Mouse (Mus musculus) central nervous system, embryonic 11.5 days (tissue): ENCODE measurements around the gene Edc3. TPM values are rescaled to one million over a fixed set of nuclear protein-coding genes. Genes with fewer than 3 reads are reported as not detected.

Experiments used
- polyA plus RNA-seq: library from polyadenylated mRNA; depleted of rRNA; stranded (reverse); fragments of >200 nt; gene quantifications from 2 replicates; pipeline ENCODE4 v1.2.3, GENCODE M21; 2012; rRNA removed

Gene Edc3
- polyA plus RNA-seq = 14.4 and 21.7 TPM in 2 replicates

GRCm38 (mm10) chr9:57708068-57708719 lies at the start of gene Edc3:
TSS of gene Edc3 (plus strand) at chr9:57708540.

GRCm38 (mm10) chr9:57683520-57683919 lies 24.8 kb upstream of the Edc3 start, which contains the start of gene Cyp1a2:
TSS of gene Cyp1a2 (minus strand) at chr9:57683703.

GRCm38 (mm10) chr9:57687751-57688150 lies 20.6 kb upstream of the Edc3 start, which contains the start of gene Cyp1a1:
TSS of gene Cyp1a1 (plus strand) at chr9:57687928.

GRCm38 (mm10) chr9:57765364-57766351 lies 57.3 kb downstream of the Edc3 start, which contains the start of gene Clk3:
TSS of gene Clk3 (minus strand) at chr9:57765860.

Other genes starting within 250 kb of the Edc3 start
- 47.3 and 47.6 TPM in 2 replicates for gene Scamp5, start 240.5 kb upstream of the Edc3 start, polyA plus RNA-seq
- gene Rpp25, start 204.5 kb upstream of the Edc3 start, polyA plus RNA-seq = 3.3 and 4.3 TPM in 2 replicates
- gene Cox5a, start 187.3 kb upstream of the Edc3 start, polyA plus RNA-seq = 182 and 251 TPM in 2 replicates
- gene Fam219b, start 171.0 kb upstream of the Edc3 start, polyA plus RNA-seq = 12.3 and 20.8 TPM in 2 replicates
- gene Mpi, start 155.8 kb upstream of the Edc3 start, polyA plus RNA-seq = 62.6 and 65.6 TPM in 2 replicates
- 37.6 and 48.1 TPM in 2 replicates for gene Scamp2, start 147.6 kb upstream of the Edc3 start, polyA plus RNA-seq
- 21.0 and 22.8 TPM in 2 replicates for gene Ulk3, start 119.1 kb upstream of the Edc3 start, polyA plus RNA-seq
- gene Cplx3, start 102.3 kb upstream of the Edc3 start, polyA plus RNA-seq = 0.80 and 1.7 TPM in 2 replicates
- gene Lman1l, start 87.8 kb upstream of the Edc3 start, polyA plus RNA-seq = 0.05 and 0.06 TPM in 2 replicates
- 54.7 and 94.3 TPM in 2 replicates for gene Csk, start 54.9 kb upstream of the Edc3 start, polyA plus RNA-seq
- gene Cyp1a2, start 24.8 kb upstream of the Edc3 start, polyA plus RNA-seq = not detected in 2 replicates
- 0.02 TPM in 1 of 2 replicates, not detected in the other for gene Cyp1a1, start 20.6 kb upstream of the Edc3 start, polyA plus RNA-seq
- gene Clk3, start 57.3 kb downstream of the Edc3 start, polyA plus RNA-seq = 128 and 137 TPM in 2 replicates
- gene Arid3b, start 128.3 kb downstream of the Edc3 start, polyA plus RNA-seq = 19.2 and 22.9 TPM in 2 replicates
- gene Ubl7, start 202.4 kb downstream of the Edc3 start, polyA plus RNA-seq = 58.9 and 69.7 TPM in 2 replicates
- 7.3 and 8.1 TPM in 2 replicates for gene Sema7a, start 231.6 kb downstream of the Edc3 start, polyA plus RNA-seq